Mouse (Mus musculus) olfactory bulb, adult 2 months (tissue): ENCODE measurements around the gene Ajuba.

Source experiments
- CTCF ChIP-seq: fragments of 200-500 bp; IDR thresholded peaks from 2 replicates; pipeline ENCODE4 v1.5.1; 2012; ENCODE audit warnings: low read depth, mild to moderate bottlenecking, low read length, moderate library complexity; ENCODE audit not compliant: insufficient read depth
- POLR2A ChIP-seq: fragments of 200-500 bp; IDR thresholded peaks from 2 replicates; pipeline ENCODE4 v1.6.1; 2012; ENCODE audit warnings: mild to moderate bottlenecking, low read depth, low read length, moderate library complexity; ENCODE audit not compliant: insufficient read depth

DNA sequence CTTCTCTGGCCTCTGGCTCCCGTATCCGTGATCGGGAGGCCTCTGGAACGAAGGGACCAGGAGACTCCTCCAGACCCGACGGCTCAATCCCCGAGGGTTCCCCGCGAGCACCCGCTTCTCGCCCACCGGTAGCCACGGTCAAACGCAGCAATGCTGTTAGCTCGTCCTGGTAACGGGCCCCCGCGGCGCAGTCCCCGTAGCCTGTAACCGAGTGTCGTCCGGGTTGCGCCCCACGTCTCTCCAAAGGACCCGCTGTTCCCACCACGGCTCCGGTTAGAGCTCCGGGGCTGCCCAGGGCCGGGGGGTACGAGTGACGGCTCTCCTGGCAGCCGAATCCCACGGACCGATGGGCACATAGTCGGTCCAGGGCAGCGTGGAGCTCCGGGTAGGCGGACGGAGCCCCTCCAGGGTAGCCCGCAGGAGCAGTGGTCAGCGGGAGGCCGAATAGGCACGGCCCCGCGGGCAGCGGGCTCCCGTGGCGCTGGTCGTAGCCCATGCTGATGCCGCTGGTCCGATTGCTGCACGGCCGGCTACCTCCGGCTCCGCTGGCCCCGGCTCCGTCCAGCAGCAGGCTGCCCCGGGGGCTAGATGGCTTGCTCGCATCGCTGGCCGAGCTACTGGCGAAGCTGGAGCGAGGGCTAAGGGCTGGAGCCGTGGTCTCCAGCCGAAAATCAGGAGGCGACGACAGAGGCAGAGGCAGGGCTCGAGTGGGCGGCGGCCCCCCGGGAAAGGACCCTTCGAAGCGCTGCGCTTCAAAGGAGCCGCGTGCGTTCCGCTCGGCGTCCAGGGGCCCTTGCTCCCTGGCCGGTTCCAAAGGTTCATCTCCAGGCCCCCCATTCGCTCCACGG is 893 bp downstream of the Ajuba start:
- TF ChIP-seq CTCF (no peak), POLR2A (no peak)
